Mouse (Mus musculus) hindlimb bud, embryonic 11.5 days (tissue): ENCODE results near the gene Capn12.
"Not testable (repeated sequence)": the region's sequence is repeated elsewhere in the genome, so short reads cannot be mapped to it uniquely, and the experiment has no call there.

Experiments used
- DNase-seq: peaks from one replicate; pipeline ENCODE4 v3.0.0-alpha.2; 2012; ENCODE audit warnings: low read depth, low spot score; ENCODE audit errors: extremely low spot score

Capn12 gene

DNA sequence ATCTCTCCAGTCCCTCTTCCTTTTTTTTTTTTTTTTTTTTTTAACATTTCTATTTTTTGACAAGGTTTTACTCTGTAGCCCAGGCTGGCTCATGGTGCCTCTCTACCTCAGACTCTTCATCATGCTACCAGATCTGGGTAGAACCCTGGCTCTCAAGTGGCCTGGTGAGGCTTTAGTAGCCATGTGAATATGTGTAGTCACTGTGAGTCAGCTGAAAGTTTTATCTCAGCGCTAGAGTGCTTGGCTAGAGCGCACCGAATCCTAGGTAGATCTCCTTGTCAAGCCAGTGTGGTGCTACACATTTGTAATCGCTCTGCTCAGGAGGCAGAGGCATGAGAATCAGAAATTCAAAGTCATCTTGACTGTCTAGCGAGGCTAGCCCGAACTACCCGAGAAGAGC lies 4.1 kb upstream of the Capn12 start:
- no peak for DNase-seq

DNA sequence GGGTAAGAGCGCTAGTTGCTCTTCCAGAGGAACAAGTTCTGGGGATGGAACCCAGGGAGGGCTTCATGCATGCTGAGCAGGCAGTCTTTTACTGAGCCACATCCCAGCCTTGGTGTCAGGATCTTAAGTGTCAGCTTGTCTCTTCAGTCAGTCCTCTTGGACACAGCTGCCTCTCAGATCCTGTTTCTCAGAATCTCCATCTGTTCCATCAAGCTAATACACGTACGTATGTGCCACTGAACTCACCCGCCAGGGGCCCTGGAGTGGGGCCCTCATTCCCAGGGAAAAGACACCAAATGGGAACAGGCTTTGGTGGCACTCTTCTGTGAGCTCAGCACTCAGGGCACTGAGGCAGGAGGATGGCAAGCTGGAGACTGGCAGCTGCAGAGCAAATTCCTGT lies 3.4 kb upstream of the Capn12 start:
- DNase-seq: no peak

GRCm38 (mm10) chr7:28879606-28880005 lies 1.6 kb upstream of the Capn12 start:
- no peak for DNase-seq

DNA sequence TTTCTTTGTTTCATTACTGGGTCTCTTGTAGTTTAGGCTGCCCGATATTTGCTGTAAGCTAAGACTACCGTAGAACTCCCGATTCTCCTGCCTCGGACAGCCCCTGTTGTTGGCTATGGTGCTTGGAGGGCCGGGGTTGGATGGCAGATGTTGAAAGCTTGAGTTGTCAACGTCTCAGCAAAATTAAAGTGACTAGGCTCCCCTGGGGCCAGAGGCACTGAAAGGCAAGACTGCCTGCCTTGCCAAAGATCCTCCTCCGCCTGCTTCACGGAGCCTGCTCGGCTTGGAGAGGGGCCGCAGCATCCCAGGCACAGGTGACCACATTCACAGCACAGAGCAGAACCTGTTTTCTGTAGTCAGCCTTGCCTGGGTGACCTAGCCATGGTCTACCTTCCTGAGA lies 668 bp upstream of the Capn12 start:
- DNase-seq: no peak

- no peak for DNase-seq
These were observed 1.8 kb downstream of the Capn12 start for GRCm38 (mm10) chr7:28883039-28883438.

- not testable (repeated sequence) for DNase-seq
These were observed 2.5 kb downstream of the Capn12 start for GRCm38 (mm10) chr7:28883704-28884103.

- no peak for DNase-seq
These were observed 5.3 kb downstream of the Capn12 start for GRCm38 (mm10) chr7:28886486-28886885.

DNA sequence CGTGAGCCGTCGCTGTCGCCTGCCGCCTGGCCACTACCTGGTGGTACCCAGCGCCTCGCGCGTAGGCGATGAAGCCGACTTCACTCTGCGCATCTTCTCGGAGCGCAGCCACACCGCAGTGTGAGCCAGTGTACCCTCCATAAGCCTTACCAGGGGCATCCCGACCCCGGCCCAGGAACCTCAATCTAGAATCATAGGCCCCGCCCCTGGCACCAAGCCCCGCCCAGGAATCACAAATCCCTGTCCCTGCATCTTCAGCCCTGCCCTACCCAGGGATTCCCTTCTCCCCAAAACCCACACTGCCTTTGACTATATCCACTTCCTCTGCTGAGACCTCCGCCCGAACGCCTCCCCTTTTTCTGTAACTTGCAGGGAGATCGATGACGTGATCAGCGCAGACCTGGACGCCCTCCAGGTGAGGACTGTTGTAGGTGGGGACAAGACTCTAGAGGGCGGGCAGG lies 7.5 kb downstream of the Capn12 start:
- no peak for DNase-seq

- DNase-seq: no peak
These were observed 11.4 kb downstream of the Capn12 start for GRCm38 (mm10) chr7:28892601-28893000.

DNA sequence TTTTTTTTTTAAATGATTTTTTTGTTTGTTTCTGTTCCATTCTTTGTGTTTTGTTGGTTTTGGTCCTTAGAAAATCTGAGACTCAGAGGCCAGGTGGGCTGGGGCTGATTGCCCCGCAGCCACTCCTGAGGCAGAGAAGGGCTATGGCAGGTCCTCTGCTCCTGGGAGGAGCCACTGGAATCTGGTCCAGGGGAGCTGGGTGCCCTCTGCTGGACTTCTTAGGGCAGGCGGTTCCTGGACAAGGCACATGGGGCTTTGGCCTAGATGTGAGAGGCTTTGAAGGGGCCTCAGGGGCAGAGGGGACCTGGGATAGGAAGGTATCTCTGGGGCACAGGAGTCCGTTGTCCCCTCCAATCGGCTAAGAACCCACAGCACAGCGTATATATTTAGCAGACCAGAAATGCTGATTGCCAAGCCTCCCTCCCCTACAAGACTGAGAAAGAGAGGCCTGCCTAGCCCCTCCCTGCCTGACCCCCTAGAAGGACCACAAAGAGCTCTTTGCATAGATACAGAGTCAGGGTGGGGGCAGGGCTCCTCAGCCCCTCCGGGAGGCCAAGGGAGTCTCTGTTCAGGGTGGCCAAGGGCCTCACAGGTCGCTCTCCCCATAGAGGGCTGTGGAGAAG lies 12.5 kb downstream of the Capn12 start:
- no peak for DNase-seq

GRCm38 (mm10) chr7:28894942-28895341 lies 13.7 kb downstream of the Capn12 start:
- no peak for DNase-seq

DNA sequence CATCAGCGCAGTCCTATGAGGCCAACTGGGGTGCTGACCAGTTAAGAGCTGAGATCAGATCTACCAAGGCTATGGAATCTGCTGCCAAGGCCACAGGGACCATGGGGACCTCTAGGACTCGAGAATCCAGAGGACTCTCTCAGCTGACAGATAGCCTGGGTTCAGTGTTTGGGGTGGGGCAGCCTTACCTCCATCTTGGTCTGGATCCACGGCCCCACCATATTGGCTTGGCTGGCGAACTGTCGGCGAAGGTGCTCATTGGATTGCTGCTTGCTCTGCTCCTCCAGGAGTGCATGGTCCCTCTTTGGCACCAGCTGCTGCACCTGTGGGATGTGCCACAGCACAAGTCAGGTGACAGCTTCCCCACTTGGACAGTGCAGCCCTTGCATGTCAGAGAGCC lies 16.4 kb downstream of the Capn12 start:
- DNase-seq: no peak

DNA sequence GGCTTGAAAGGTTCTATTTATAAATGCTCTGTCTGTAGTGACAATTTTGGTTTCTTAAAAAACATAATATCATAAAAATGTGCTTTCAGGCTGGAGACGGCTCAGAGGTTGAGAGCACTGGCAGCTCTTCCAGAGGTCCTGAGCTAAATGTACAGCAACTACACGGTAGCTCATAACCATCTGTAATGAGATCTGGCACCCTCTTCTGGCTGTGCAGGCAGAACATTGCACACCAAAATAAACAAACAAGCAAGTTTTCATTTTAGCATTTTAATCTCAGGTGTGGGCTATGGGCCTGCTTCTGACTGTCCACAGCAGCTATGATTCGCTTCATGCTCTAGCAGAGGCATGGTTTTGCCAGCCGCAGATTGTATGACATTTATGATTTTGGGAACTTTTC lies 18.8 kb downstream of the Capn12 start:
- no peak for DNase-seq

DNA sequence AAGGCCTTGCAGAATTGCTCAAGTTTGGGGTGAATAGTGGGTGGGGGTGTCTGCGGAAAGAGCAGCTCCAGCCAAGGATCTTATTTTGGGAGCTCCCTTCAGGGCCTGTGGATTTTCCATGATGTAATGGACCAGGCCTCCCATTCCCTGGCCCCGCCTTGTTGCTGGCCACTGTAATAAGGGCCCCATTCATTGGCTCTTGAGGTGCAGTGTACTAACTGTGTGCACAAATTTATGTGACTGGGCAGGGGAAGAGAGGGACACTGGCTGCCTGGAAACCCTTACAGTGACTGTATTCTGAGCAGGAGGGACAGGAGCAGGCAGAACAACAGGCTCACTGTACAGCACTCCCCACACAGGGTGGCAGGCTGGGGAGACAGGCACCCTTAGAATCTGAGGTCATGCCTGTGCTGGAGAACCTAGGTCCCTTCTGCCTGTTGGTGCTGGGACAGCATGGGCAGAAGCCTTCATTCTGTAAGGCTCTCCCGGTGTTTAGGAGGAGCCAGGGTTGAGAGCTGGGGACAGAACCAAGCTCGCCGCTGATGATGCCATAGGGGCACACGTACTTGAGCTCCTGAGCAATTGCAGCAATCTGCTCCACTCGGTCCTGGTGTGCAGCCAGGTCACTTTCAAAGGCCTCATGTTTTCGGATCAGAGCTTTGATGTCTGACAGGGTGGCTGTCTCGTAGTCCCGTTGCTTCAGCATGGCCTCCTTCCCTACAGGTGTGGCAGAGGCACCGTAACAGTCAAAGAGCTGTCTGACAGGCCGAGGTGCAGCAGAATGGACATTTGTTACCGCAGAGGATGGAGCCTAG lies 20.3 kb downstream of the Capn12 start:
- no peak for DNase-seq

DNA sequence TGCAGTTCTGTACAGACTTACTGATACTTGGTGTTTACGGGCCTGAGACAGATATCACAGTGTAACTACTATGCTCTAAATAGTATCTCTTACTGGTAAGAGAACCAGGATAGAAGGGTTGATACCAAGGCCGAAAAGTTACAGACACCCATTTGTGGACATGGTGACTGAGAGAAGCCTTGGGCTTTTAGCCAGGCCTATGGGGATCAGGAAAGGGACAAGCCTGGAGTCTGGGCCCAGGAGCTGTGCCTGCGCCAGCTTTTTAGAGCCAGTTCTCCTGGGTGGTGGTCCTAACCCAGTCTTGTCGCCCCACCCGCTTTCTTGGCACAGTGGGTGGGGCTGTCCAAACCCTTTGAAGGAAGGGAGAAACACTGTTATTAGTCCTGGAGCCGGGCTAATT lies 21.0 kb downstream of the Capn12 start:
- DNase-seq: no peak

GRCm38 (mm10) chr7:28902809-28903208 lies 21.6 kb downstream of the Capn12 start:
- no peak for DNase-seq

GRCm38 (mm10) chr7:28903778-28904177 lies 22.6 kb downstream of the Capn12 start:
- DNase-seq: no peak

GRCm38 (mm10) chr7:28907195-28907594 lies 26.0 kb downstream of the Capn12 start:
- DNase-seq: no peak

- DNase-seq: no peak
These were observed 30.4 kb downstream of the Capn12 start for GRCm38 (mm10) chr7:28911632-28912031.

DNA sequence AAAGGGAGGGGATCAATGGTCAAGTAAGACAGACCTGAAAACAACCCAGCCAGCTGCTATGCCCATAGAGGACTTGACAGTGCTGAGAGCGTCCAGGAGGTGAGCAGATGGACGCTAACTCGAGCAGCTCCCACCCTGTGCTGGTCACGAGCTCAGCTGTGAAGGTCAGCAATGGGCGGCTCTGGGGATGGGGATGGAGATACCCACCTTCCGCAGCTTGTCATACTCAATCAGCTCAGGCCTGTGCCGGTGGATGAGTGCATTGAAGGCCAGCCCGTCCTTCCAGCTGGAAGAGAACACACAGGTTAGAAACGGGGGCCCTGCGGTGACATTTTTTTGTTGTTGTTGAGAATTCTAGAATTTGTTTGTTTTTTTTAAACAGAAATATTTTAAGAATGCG lies 31.9 kb downstream of the Capn12 start:
- DNase-seq: no peak

GRCm38 (mm10) chr7:28916491-28916890 lies 35.3 kb downstream of the Capn12 start:
- no peak for DNase-seq
